Mouse (Mus musculus) heart, embryonic 12.5 days (tissue): ENCODE results near the gene Tmem59l. TPM values are rescaled to one million over a fixed set of nuclear protein-coding genes. Genes with fewer than 3 reads are reported as not detected.

Source experiments
- ATAC-seq: fragments of 200-750 bp; cut with Nextera tagmentation; 2 replicates; pipeline ENCODE4 v1.8.0; 2017; ENCODE audit warnings: moderate TSS enrichment, moderate library complexity; ENCODE audit not compliant: insufficient number of reproducible peaks, low FRiP score
- H3K27ac ChIP-seq: fragments of 300-500 bp; sonication (generic); 2 replicates; pipeline ENCODE4 v1.5.1; 2016; ENCODE audit warnings: mild to moderate bottlenecking, moderate library complexity; ENCODE audit not compliant: poor library complexity, severe bottlenecking
- H3K27me3 ChIP-seq: fragments of 300-500 bp; sonication (generic); replicated peaks from 2 replicates; pipeline ENCODE4 v1.6.1; 2016; ENCODE audit warnings: mild to moderate bottlenecking, moderate library complexity
- H3K36me3 ChIP-seq: fragments of 300-500 bp; sonication (generic); 2 replicates; pipeline ENCODE4 v1.6.1; 2016; ENCODE audit warnings: mild to moderate bottlenecking, moderate library complexity
- H3K4me1 ChIP-seq: fragments of 300-500 bp; sonication (generic); replicated peaks from 2 replicates; pipeline ENCODE4 v1.6.1; 2016; ENCODE audit warnings: mild to moderate bottlenecking
- H3K4me2 ChIP-seq: fragments of 300-500 bp; sonication (generic); 2 replicates; pipeline ENCODE4 v1.6.1; 2016; ENCODE audit warnings: mild to moderate bottlenecking, moderate library complexity
- H3K4me3 ChIP-seq: fragments of 300-500 bp; sonication (generic); 2 replicates; pipeline ENCODE4 v1.5.1; 2016; ENCODE audit warnings: mild to moderate bottlenecking
- H3K9ac ChIP-seq: fragments of 300-500 bp; sonication (generic); 2 replicates; pipeline ENCODE4 v1.6.1; 2016; ENCODE audit warnings: mild to moderate bottlenecking, moderate library complexity
- H3K9me3 ChIP-seq: fragments of 300-500 bp; sonication (generic); replicated peaks from 2 replicates; pipeline ENCODE4 v1.6.1; 2016; ENCODE audit warnings: mild to moderate bottlenecking, moderate library complexity
- WGBS: fragments of 180-500 bp; shearing (Covaris S2); methylation state at CpG from one replicate; pipeline ENCODE4 v1.1.7; 2016; 5-methylcytosine and 5-hydroxymethylcytosine counted together
- polyA plus RNA-seq: library from polyadenylated mRNA; unstranded; fragments of >200 nt; fragmentation: Nextera tagmentation; extraction: Ambion mirVana; gene quantifications from 2 replicates; pipeline ENCODE4 v1.2.1, GENCODE M21; 2016

Gene Tmem59l
- polyA plus RNA-seq, 1 experiment from 2014 or later: 0.22 TPM

GRCm38 (mm10) chr8:70495001-70495770 is 8.0 kb upstream of the Tmem59l start:
- 2% methylated on average over 14 of the region's 21 CpGs for WGBS
- H3K4me3 ChIP-seq: peak overlapping the region; percentile 1; the same call in 1 of the 2 replicates
- H3K9ac ChIP-seq: no peak overlapping the region

GRCm38 (mm10) chr8:70494416-70494945 is 7.3 kb upstream of the Tmem59l start:
- Histone ChIP-seq H3K27ac (no peak overlapping the region), H3K27me3 (peaks cover 100% of the 10 kb centered on the region), H3K36me3 (no peaks in the 10 kb centered on the region), H3K4me2 (peak overlapping the region; percentile 82; the same call in 1 of the 2 replicates), H3K9ac (no peak overlapping the region), H3K4me3 (peak overlapping the region; percentile 49), H3K4me1 (peaks cover 45% of the 10 kb centered on the region), H3K9me3 (no peaks in the 10 kb centered on the region)
- WGBS: 2% methylated on average over 28 of the region's 28 CpGs
- ATAC-seq: no peak

More at GRCm38 (mm10) chr8:70495001-70495770, 8.0 kb upstream of the Tmem59l start:
- no peak for ATAC-seq
- H3K4me2 ChIP-seq: no peak overlapping the region
- H3K27ac ChIP-seq: no peak overlapping the region
- H3K36me3 ChIP-seq: no peaks in the 10 kb centered on the region
- peaks cover 39% of the 10 kb centered on the region for H3K4me1 ChIP-seq
- no peaks in the 10 kb centered on the region for H3K9me3 ChIP-seq
- peaks cover 100% of the 10 kb centered on the region for H3K27me3 ChIP-seq

GRCm38 (mm10) chr8:70493692-70494415 is 6.7 kb upstream of the Tmem59l start:
- Histone ChIP-seq H3K36me3 (no peaks in the 10 kb centered on the region), H3K27ac (no peak overlapping the region), H3K27me3 (peaks cover 100% of the 10 kb centered on the region), H3K4me3 (peak overlapping the region; percentile 49), H3K9me3 (no peaks in the 10 kb centered on the region), H3K4me2 (peak overlapping the region; percentile 82), H3K4me1 (peaks cover 51% of the 10 kb centered on the region), H3K9ac (no peak overlapping the region)
- ATAC-seq: no peak
- 1% methylated on average over 47 of the region's 47 CpGs for WGBS

- under 1% methylated on average over 72 of the region's 93 CpGs for WGBS
- no peak within 1 kb of the TSS for H3K27ac ChIP-seq
- H3K9me3 ChIP-seq: no peaks in the 10 kb centered on the region
- ATAC-seq: 0 out of 2 replicates have a peak, but pooled peaks have one; percentile 7
- H3K36me3 ChIP-seq: no peaks in the 10 kb centered on the region
- H3K9ac ChIP-seq: peak within 1 kb of the TSS; percentile 53
- peaks cover 100% of the 10 kb centered on the region for H3K27me3 ChIP-seq
- H3K4me3 ChIP-seq: peak within 1 kb of the TSS; percentile 49
- H3K4me1 ChIP-seq: peaks cover 60% of the 10 kb centered on the region
- H3K4me2 ChIP-seq: peak within 1 kb of the TSS; percentile 82
Measured at GRCm38 (mm10) chr8:70492664-70493640, 5.8 kb upstream of the Tmem59l start, which contains the start of gene Crlf1. Gene Crlf1 (plus strand): TSS chr8:70493158.

GRCm38 (mm10) chr8:70490880-70491495 is 3.8 kb upstream of the Tmem59l start:
- no peaks in the 10 kb centered on the region for H3K9me3 ChIP-seq
- no peak for ATAC-seq
- peaks cover 100% of the 10 kb centered on the region for H3K27me3 ChIP-seq
- 3% methylated on average over 20 of the region's 20 CpGs for WGBS
- H3K4me2 ChIP-seq: no peak overlapping the region
- no peak overlapping the region for H3K4me3 ChIP-seq
- no peak overlapping the region for H3K27ac ChIP-seq
- H3K9ac ChIP-seq: no peak overlapping the region
- H3K36me3 ChIP-seq: no peaks in the 10 kb centered on the region
- H3K4me1 ChIP-seq: peaks cover 68% of the 10 kb centered on the region

DNA sequence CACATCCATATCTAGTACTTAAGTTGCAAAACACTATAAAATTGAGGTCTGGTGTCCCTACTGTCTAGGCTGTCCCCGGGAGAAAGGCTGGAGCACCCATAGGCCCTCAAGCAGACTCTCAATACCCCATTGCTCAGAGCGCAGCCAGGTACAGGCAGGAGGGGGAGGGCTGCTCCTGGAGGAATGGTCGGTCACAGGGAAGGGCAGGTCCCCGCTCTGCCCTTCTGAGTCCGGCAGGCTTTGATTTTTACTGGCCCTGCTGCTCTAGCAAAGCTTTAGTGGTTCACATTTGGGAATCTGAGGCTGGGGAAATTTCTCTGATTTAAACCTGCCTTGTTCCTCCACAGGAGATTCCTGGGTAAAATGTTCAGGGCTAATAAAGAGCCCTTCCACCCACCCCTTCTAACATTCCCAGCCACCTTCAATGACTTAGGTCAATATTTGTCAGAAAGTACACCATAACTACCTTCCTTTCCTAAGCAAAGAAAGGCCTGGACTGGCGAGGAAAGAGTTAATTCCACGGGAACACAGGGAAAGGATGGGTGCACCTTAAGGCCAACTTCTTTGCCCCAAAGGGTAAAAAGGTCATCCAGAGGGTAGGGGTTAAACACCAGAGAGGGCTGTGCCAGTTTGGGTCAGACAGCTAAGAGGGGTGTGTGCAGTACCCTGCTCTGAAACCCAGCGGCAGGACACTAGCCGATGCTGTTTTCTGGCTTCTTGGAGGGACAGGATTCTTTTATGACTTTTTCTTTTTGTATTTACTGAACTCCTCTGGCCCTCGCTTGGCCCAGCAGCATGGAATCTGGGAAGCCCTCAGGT is 3.1 kb upstream of the Tmem59l start:
- Histone ChIP-seq H3K27ac (no peak overlapping the region), H3K9ac (no peak overlapping the region)

GRCm38 (mm10) chr8:70489576-70489975 is 2.4 kb upstream of the Tmem59l start:
- peak overlapping the region; percentile 55 for H3K9ac ChIP-seq

More for the DNA sequence above, 3.1 kb upstream of the Tmem59l start:
- Histone ChIP-seq H3K4me1 (peaks cover 63% of the 10 kb centered on the region), H3K4me2 (no peak overlapping the region), H3K27me3 (peaks cover 100% of the 10 kb centered on the region), H3K36me3 (no peaks in the 10 kb centered on the region), H3K4me3 (peak overlapping the region; percentile 44; the same call in 1 of the 2 replicates), H3K9me3 (no peaks in the 10 kb centered on the region)
- 13% methylated on average over 10 of the region's 10 CpGs for WGBS
- no peak for ATAC-seq

GRCm38 (mm10) chr8:70488931-70489470 is 1.8 kb upstream of the Tmem59l start:
- Histone ChIP-seq H3K4me2 (peak overlapping the region; percentile 63), H3K9ac (0 out of 2 replicates have a peak overlapping the region, but pooled peaks have one; percentile 55), H3K27ac (no peak overlapping the region), H3K9me3 (no peaks in the 10 kb centered on the region), H3K4me3 (peak overlapping the region; percentile 44), H3K4me1 (peaks cover 57% of the 10 kb centered on the region), H3K27me3 (peaks cover 100% of the 10 kb centered on the region), H3K36me3 (no peaks in the 10 kb centered on the region)
- ATAC-seq: no peak
- 1% methylated on average over 14 of the region's 14 CpGs for WGBS

More at GRCm38 (mm10) chr8:70489576-70489975, 2.4 kb upstream of the Tmem59l start:
- peak overlapping the region; percentile 44 for H3K4me3 ChIP-seq
- ATAC-seq: no peak
- H3K4me2 ChIP-seq: peak overlapping the region; percentile 63
- H3K9me3 ChIP-seq: no peaks in the 10 kb centered on the region
- peaks cover 100% of the 10 kb centered on the region for H3K27me3 ChIP-seq
- H3K27ac ChIP-seq: no peak overlapping the region
- under 1% methylated on average over 22 of the region's 41 CpGs for WGBS
- peaks cover 62% of the 10 kb centered on the region for H3K4me1 ChIP-seq
- no peaks in the 10 kb centered on the region for H3K36me3 ChIP-seq
